Mouse (Mus musculus) CD8-positive naive resting alpha-beta T cell, adult 2 months (primary cell): ENCODE data around the gene Arhgef5.

Experiments used
- DNase-seq, 2 experiments: peaks; one replicate each; pipeline ENCODE4 v3.0.0; 2022; ENCODE audit warnings: low read depth in 2 of 2, low spot score in 2 of 2

Arhgef5 gene

DNA sequence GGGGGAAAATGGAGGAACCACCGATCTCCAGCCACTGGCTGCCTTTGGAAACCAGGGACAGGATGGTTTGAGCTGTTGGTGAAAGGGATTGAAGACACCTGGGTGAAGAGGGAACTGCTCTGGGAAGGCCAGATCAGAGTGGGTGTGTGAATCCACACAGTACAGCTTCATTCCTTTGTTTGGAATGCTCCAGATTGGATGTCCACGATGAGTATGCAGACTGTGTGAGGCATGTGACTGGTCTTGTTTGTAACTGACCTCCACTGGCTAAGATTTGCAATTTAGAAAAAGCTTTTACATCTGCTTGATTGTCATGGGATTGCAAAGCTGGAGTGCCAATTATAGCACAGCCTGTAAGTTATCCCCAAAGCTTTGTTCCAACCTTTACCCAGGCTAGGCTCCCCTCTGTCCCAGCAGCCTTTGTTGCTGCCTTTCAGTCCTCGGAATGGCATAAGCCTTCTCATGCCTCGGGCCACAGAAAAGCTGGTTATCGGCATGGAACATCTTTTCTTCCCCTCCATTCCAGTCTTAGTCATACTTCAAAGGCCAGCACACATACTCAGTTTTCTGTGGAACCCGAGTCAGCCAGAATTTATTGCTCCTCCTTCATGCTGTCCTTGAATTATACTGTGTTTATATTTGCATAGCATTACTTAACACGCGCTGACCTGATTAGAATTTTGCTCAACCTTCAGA lies 47.7 kb downstream of the Arhgef5 start:
- DNase-seq = no peak

DNA sequence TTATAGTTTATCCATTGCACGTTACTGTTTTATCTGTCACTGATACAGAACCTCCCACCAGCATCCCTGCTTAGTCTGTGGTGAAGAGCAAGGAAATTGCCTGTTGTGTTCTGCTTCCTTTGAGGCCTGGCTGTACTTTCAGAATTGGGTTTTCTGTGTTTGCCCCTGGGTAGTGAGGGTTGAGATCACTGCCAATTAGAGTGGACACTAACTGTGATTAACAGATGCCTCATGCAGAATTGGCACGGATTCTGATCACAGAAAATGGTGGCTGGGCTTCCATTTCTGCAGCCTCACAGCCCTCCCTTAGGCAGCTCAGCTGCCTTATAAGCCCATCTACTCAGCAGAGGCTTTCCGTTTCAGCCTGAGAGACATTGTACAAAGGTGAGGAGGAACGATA lies 68.1 kb downstream of the Arhgef5 start:
- DNase-seq = no peak

DNA sequence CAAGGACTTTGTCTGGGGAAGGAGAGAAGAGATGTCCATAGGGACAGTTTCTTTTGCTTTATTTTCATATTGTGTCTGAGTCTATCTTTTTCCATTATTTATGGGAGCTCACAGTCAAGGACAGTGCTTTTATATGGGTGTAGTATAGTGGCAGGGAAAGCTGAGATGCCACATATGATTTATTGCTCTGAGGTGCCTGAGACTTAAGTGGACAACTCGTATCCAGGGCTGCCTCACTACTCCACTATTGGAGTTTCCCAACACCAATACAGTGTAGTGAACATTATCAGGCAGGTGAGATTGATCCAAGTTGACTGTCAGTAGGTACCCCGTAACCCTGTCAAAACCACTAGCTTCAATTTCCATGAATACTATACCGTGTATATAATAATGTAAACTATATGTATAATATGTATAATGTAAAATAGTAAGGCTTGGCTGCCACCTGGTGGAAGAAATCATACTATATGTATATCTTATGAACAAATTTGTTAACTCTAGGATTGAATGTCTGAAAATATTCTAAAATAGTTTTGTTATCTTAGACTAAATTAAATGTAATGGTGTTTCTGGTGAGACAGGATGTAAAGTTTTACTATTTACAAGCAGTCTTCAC lies 70.3 kb downstream of the Arhgef5 start:
- DNase-seq = no peak

DNA sequence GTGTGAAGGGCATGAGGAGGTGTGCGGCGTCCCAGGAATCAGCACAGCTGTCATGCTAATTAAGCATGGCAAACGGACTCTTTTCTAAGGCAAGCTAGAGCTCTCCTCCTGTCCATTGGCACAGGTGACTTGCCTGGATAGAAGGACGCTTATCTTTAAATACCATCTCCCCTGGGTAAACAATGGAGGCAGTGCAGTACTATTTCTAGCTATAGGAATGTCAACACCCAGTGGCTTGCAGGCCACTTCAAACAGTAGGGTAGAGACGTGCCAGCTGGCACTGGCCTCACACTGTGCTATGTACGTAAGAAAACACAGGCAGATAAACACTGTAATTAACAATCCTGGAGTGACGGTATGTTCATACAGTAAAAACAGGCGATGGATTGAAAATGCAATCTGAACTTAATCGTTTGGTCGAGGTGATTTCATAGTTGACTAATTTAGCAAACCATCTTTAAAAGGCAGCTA lies 72.1 kb downstream of the Arhgef5 start:
- DNase-seq = no peak

DNA sequence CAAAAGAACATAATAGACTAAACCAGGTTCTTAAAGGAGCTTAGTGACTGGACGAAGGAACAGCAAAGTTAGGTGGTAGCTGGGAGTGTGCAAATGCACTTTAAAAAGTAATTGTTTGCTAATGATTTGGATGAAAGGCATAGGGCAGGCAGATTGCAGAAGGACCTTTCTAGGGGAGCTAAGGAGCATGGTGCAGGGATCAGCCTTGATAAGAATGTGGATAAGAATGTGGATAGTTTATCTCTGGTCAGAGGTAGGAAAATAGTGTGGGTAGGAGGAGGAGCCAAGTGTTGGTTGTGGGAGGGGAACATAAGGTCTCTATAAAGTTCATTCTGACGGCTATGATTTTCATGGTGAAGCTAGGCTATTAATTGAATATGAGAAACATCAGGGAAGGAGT lies 73.4 kb downstream of the Arhgef5 start:
- DNase-seq = no peak
